Mouse (Mus musculus): ENCODE results near the gene Olfr938. TPM values are rescaled to one million over a fixed set of nuclear protein-coding genes. Genes with fewer than 3 reads are reported as not detected.

Olfr938 gene
- not detected in 2 replicates for polyA plus RNA-seq (2012; rRNA removed)

DNA sequence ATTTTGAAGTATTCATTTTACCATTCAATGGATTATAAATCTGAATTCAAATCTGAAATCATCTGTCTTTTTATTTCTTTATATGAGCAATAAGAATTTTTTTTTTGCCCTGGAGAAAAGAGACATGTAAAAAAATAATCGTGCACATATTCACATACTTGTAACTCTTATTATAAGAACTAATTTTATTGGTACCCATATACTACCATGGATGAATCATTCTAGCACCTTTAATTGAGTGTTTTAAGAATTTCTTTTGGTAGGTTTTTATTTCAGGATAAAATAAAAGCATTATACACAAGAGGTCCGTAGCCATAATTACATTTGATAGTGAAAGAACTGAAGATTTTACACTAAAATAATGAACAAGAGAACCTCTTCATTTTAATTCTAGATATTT is at the start of gene Olfr938:
Olfr938 (minus strand) TSS at position 101 of the 400 bp plus-strand sequence.
- Histone ChIP-seq H3K27me3 (ENCODE audit: control insufficient read depth, insufficient read depth, low read length) (no peaks in the 10 kb centered on the region), H3K4me3 (ENCODE audit: extremely low read depth, insufficient read depth, insufficient read length) (no peak within 1 kb of the TSS), H3K27ac (ENCODE audit: insufficient read depth, low read length) (no peak within 1 kb of the TSS), H3K36me3 (ENCODE audit: control insufficient read depth, insufficient read depth, low read length) (no peaks in the 10 kb centered on the region), H3K4me1 (ENCODE audit: control insufficient read depth, insufficient read depth, insufficient read length) (no peaks in the 10 kb centered on the region)
- WGBS, result 82% methylated on average over 2 of the region's 2 CpGs
- no peak for DNase-seq (ENCODE audit: low read depth in 1 of 2, low spot score in 2 of 2)
- TF ChIP-seq POLR2A (IDR thresholded peaks at IDR 0.05; ENCODE audit: low read depth, low read length) (no peak), CTCF (IDR thresholded peaks at IDR 0.05; ENCODE audit: extremely low read depth, insufficient read depth, insufficient read length, insufficient replicate concordance) (no peak)

DNA sequence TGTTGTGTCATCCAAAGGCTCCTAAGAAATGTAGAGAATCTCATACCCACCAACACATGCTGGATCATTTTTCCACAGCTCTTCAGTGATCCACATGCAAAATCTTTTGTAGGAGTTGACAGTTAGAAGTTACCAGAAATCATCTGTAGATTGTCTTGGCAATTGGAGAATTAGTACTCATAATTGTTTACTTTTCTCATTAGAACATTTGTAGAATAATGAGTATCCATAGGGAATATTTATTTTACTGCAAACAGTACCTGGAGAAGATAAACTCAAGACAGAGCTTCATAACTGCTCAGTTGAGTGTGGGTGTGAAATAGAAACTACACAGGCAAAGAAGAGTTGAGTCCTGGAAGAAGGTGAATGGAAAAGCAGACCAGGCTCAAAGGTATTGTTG is 49.1 kb upstream of the Olfr938 start, which contains the start of gene Olfr27:
Olfr27 (plus strand) TSS at position 301 of the 400 bp plus-strand sequence.
- Histone ChIP-seq H3K4me1 (ENCODE audit: control insufficient read depth, insufficient read depth, insufficient read length) (no peaks in the 10 kb centered on the region), H3K27me3 (ENCODE audit: control insufficient read depth, insufficient read depth, low read length) (no peaks in the 10 kb centered on the region), H3K36me3 (ENCODE audit: control insufficient read depth, insufficient read depth, low read length) (no peaks in the 10 kb centered on the region), H3K4me3 (ENCODE audit: extremely low read depth, insufficient read depth, insufficient read length) (no peak within 1 kb of the TSS), H3K27ac (ENCODE audit: insufficient read depth, low read length) (no peak within 1 kb of the TSS)
- no peak for TF ChIP-seq CTCF (IDR thresholded peaks at IDR 0.05; ENCODE audit: extremely low read depth, insufficient read depth, insufficient read length, insufficient replicate concordance)
- TF ChIP-seq POLR2A (IDR thresholded peaks at IDR 0.05; ENCODE audit: low read depth, low read length), result no peak
- no peak for DNase-seq (ENCODE audit: low read depth in 1 of 2, low spot score in 2 of 2)

- H3K4me1 ChIP-seq (ENCODE audit: control insufficient read depth, insufficient read depth, insufficient read length), result no peaks in the 10 kb centered on the region
- no peak for DNase-seq (ENCODE audit: low read depth in 1 of 2, low spot score in 2 of 2)
- no peak overlapping the region for H3K4me3 ChIP-seq (ENCODE audit: extremely low read depth, insufficient read depth, insufficient read length)
- H3K27ac ChIP-seq (ENCODE audit: insufficient read depth, low read length), result no peak overlapping the region
- no peaks in the 10 kb centered on the region for H3K27me3 ChIP-seq (ENCODE audit: control insufficient read depth, insufficient read depth, low read length)
- no peak for TF ChIP-seq CTCF (IDR thresholded peaks at IDR 0.05; ENCODE audit: extremely low read depth, insufficient read depth, insufficient read length, insufficient replicate concordance)
- no peak for TF ChIP-seq POLR2A (IDR thresholded peaks at IDR 0.05; ENCODE audit: low read depth, low read length)
- H3K36me3 ChIP-seq (ENCODE audit: control insufficient read depth, insufficient read depth, low read length), result no peaks in the 10 kb centered on the region
- 79% methylated on average over 1 of the region's 1 CpGs for WGBS
Measured at GRCm38 (mm10) chr9:39127326-39127725, 48.6 kb upstream of the Olfr938 start.

- H3K27me3 ChIP-seq (ENCODE audit: control insufficient read depth, insufficient read depth, low read length), result no peaks in the 10 kb centered on the region
- no peaks in the 10 kb centered on the region for H3K4me1 ChIP-seq (ENCODE audit: control insufficient read depth, insufficient read depth, insufficient read length)
- no peak for TF ChIP-seq CTCF (IDR thresholded peaks at IDR 0.05; ENCODE audit: extremely low read depth, insufficient read depth, insufficient read length, insufficient replicate concordance)
- no peak for TF ChIP-seq POLR2A (IDR thresholded peaks at IDR 0.05; ENCODE audit: low read depth, low read length)
- no peaks in the 10 kb centered on the region for H3K36me3 ChIP-seq (ENCODE audit: control insufficient read depth, insufficient read depth, low read length)
- WGBS, result 74% methylated on average over 1 of the region's 1 CpGs
- DNase-seq (ENCODE audit: low read depth in 1 of 2, low spot score in 2 of 2), result no peak
- no peak within 1 kb of the TSS for H3K27ac ChIP-seq (ENCODE audit: insufficient read depth, low read length)
- H3K4me3 ChIP-seq (ENCODE audit: extremely low read depth, insufficient read depth, insufficient read length), result no peak within 1 kb of the TSS
Measured at GRCm38 (mm10) chr9:39064851-39065250, 13.8 kb downstream of the Olfr938 start, which contains the start of gene Olfr937. Olfr937 (minus strand) TSS chr9:39064951.

Other genes starting within 250 kb of the Olfr938 start
- not detected in 2 replicates for gene Olfr924, start 234.4 kb downstream of the Olfr938 start, polyA plus RNA-seq (2012; rRNA removed)
- not detected in 2 replicates for gene Olfr26, start 223.8 kb downstream of the Olfr938 start, polyA plus RNA-seq (2012; rRNA removed)
- gene Olfr926, start 201.8 kb downstream of the Olfr938 start, polyA plus RNA-seq (2012; rRNA removed), result not detected in 2 replicates
- gene Olfr930, start 149.1 kb downstream of the Olfr938 start, polyA plus RNA-seq (2012; rRNA removed), result not detected in 2 replicates
- gene Olfr933, start 106.6 kb downstream of the Olfr938 start, polyA plus RNA-seq (2012; rRNA removed), result not detected in 2 replicates
- not detected in 2 replicates for gene Olfr934, start 90.6 kb downstream of the Olfr938 start, polyA plus RNA-seq (2012; rRNA removed)
- not detected in 2 replicates for gene Olfr935, start 79.2 kb downstream of the Olfr938 start, polyA plus RNA-seq (2012; rRNA removed)
- gene Olfr146, start 55.5 kb downstream of the Olfr938 start, polyA plus RNA-seq (2012; rRNA removed), result not detected in 2 replicates
- not detected in 2 replicates for gene Olfr937, start 13.9 kb downstream of the Olfr938 start, polyA plus RNA-seq (2012; rRNA removed)
- gene Olfr27, start 49.2 kb upstream of the Olfr938 start, polyA plus RNA-seq (2012; rRNA removed), result not detected in 2 replicates
- not detected in 2 replicates for gene Olfr943, start 87.4 kb upstream of the Olfr938 start, polyA plus RNA-seq (2012; rRNA removed)
- not detected in 2 replicates for gene Olfr944, start 123.0 kb upstream of the Olfr938 start, polyA plus RNA-seq (2012; rRNA removed)
- gene Olfr1537, start 171.1 kb upstream of the Olfr938 start, polyA plus RNA-seq (2012; rRNA removed), result not detected in 2 replicates
- gene Olfr945, start 197.9 kb upstream of the Olfr938 start, polyA plus RNA-seq (2012; rRNA removed), result not detected in 2 replicates
- gene Olfr948, start 247.2 kb upstream of the Olfr938 start, polyA plus RNA-seq (2012; rRNA removed), result not detected in 2 replicates